Mouse (Mus musculus) midbrain, embryonic 11.5 days (tissue): ENCODE measurements around the gene Gm29797. TPM values are rescaled to one million over a fixed set of nuclear protein-coding genes. Genes with fewer than 3 reads are reported as not detected.

Experiments used
- ATAC-seq: fragments of 200-750 bp; cut with Nextera tagmentation; 2 replicates; pipeline ENCODE4 v1.8.0; 2017; ENCODE audit warnings: moderate TSS enrichment, moderate library complexity; ENCODE audit not compliant: low FRiP score
- DNase-seq: peaks from one replicate; pipeline ENCODE4 v3.0.0; 2015; ENCODE audit warnings: low spot score; ENCODE audit errors: missing footprints
- H3K27ac ChIP-seq: fragments of 300-500 bp; sonication (generic); 2 replicates; pipeline ENCODE4 v1.5.1; 2014; ENCODE audit warnings: low read depth, low read length
- H3K27me3 ChIP-seq: fragments of 300-500 bp; sonication (generic); 2 replicates; pipeline ENCODE4 v1.6.1; 2014; ENCODE audit warnings: mild to moderate bottlenecking, low read length, moderate library complexity, mixed read lengths; ENCODE audit not compliant: control insufficient read depth, insufficient read depth
- H3K36me3 ChIP-seq: fragments of 300-500 bp; sonication (generic); 2 replicates; pipeline ENCODE4 v1.6.1; 2014; ENCODE audit warnings: mild to moderate bottlenecking, low read length, moderate library complexity, mixed read lengths; ENCODE audit not compliant: control insufficient read depth, insufficient read depth
- H3K4me1 ChIP-seq: fragments of 300-500 bp; sonication (generic); 2 replicates; pipeline ENCODE4 v1.6.1; 2014; ENCODE audit warnings: low read length; ENCODE audit not compliant: control insufficient read depth, insufficient read depth
- H3K4me2 ChIP-seq: fragments of 300-500 bp; sonication (generic); 2 replicates; pipeline ENCODE4 v1.6.1; 2014; ENCODE audit warnings: mild to moderate bottlenecking, moderate library complexity
- H3K4me3 ChIP-seq: fragments of 300-500 bp; sonication (generic); 2 replicates; pipeline ENCODE4 v1.5.1; 2014; ENCODE audit warnings: low read depth, low read length
- H3K9ac ChIP-seq: fragments of 300-500 bp; sonication (generic); 2 replicates; pipeline ENCODE4 v1.6.1; 2014; ENCODE audit warnings: low read length
- H3K9me3 ChIP-seq: fragments of 300-500 bp; sonication (generic); 2 replicates; pipeline ENCODE4 v1.6.1; 2016; ENCODE audit warnings: low read length; ENCODE audit not compliant: control insufficient read depth
- WGBS: fragments of 180-500 bp; shearing (Covaris S2); extraction: QIAGEN DNeasy Blood & Tissue Kit; methylation state at CpG from one replicate; pipeline ENCODE4 v1.1.7; 2014; 5-methylcytosine and 5-hydroxymethylcytosine counted together
- polyA plus RNA-seq: library from polyadenylated mRNA; unstranded; fragments of >200 nt; fragmentation: Nextera tagmentation; extraction: Ambion mirVana; gene quantifications from 2 replicates; pipeline ENCODE4 v1.2.1, GENCODE M21; 2014

Gene Gm29797
- polyA plus RNA-seq, 1 experiment from 2014 or later = not detected

DNA sequence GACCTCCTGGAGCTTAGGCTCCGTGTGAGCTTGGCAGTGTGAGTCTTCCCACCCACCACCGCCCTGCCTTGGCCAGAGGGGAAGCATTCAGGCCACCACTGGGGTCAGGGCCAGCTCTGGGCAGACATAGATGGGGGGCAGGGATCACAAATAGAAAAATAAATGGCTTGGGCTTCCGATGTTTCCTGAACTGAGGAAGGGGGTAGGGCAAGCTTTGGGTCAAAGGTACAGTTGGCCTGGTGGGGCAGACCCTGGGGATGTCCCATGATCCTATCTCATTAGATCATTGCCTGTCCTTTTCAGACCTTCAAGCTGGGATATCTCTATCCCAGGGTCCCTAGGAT is 20.9 kb downstream of the Gm29797 start:
- Histone ChIP-seq H3K27me3 (peaks cover 12% of the 10 kb centered on the region), H3K9ac (no peak overlapping the region), H3K9me3 (no peaks in the 10 kb centered on the region), H3K4me1 (peaks cover 16% of the 10 kb centered on the region), H3K36me3 (no peaks in the 10 kb centered on the region), H3K4me3 (no peak overlapping the region), H3K4me2 (no peak overlapping the region), H3K27ac (no peak overlapping the region)
- WGBS = 62% methylated on average over 3 of the region's 3 CpGs
- DNase-seq (no peak), ATAC-seq (no peak)

DNA sequence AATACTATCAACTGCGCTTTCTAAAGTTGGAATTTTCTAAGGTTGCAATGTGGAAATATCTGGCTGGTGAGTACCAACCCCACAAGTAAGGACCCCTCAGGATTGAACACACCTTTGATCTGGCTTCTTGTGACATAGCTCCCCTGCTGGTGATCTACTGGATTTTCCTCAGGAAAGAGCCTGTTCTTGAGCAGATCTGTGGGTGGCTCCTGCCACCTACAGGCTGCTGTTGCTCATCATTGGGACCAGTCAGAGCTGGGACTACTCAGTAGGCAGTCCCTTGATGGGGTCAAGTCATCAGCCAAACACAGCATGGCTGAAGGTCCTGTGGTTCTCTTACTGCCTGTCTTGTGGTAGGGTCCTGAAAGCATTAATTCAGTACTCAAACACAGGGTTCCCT is 21.9 kb downstream of the Gm29797 start:
- H3K4me1 ChIP-seq = peaks cover 16% of the 10 kb centered on the region
- 44% methylated on average over 1 of the region's 1 CpGs for WGBS

DNA sequence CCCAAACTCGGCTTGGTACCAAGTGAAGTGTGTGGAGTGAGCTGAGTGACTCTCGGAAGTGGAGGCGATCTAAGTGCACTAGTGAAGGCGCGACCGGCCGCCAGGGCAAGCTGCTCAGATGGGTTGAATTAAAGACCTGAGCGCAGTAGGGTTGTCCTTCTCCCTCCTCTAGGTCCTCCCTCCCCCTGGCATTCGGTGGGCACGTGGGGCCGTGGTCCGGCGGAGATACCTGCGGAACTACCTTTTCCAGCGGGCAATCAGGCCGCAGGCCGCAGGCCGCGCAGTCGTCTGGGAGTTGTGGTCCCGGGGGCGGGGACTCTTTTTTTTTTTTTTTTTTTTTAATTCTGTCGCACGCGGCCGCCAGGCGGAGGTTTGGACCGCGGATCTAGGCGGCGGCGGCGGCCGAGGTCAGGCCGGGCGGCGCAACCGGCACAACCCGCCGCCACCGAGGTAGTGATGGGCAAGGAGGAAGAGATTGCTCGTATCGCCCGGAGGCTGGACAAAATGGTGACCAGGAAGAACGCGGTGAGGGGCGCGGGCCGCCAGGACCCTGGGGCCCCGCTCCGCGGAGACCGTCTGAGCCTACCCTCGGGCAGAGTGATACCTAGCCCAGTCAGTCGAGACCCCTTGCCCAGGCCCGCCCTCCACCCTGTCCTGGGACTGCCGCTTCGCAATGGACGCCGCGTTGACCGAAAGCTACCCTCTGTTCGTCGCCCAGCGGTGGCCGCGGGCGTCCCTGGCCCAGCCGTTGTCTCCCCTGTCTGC is 23.3 kb downstream of the Gm29797 start, which contains the start of gene Tcea2:
Gene Tcea2 (plus strand): TSS at position 360 of the 765 bp plus-strand sequence.
- Histone ChIP-seq H3K27ac (no peak within 1 kb of the TSS), H3K4me3 (peak within 1 kb of the TSS; percentile 59), H3K4me1 (peaks cover 16% of the 10 kb centered on the region), H3K4me2 (peak within 1 kb of the TSS; percentile 77), H3K9ac (peak within 1 kb of the TSS; percentile 84), H3K9me3 (no peaks in the 10 kb centered on the region), H3K27me3 (no peaks in the 10 kb centered on the region; the same call in 1 of the 2 replicates), H3K36me3 (no peaks in the 10 kb centered on the region)
- DNase-seq = peak; percentile 97
- WGBS = under 1% methylated on average over 64 of the region's 69 CpGs
- peak; percentile 75 for ATAC-seq

More for the DNA sequence above, 21.9 kb downstream of the Gm29797 start:
- Histone ChIP-seq H3K4me2 (no peak overlapping the region), H3K27me3 (peaks cover 2% of the 10 kb centered on the region; the same call in 1 of the 2 replicates), H3K4me3 (no peak overlapping the region), H3K36me3 (no peaks in the 10 kb centered on the region), H3K9me3 (no peaks in the 10 kb centered on the region), H3K27ac (no peak overlapping the region), H3K9ac (no peak overlapping the region)
- DNase-seq (peak; percentile 94), ATAC-seq (peak; percentile 53; the same call in 1 of the 2 replicates)

DNA sequence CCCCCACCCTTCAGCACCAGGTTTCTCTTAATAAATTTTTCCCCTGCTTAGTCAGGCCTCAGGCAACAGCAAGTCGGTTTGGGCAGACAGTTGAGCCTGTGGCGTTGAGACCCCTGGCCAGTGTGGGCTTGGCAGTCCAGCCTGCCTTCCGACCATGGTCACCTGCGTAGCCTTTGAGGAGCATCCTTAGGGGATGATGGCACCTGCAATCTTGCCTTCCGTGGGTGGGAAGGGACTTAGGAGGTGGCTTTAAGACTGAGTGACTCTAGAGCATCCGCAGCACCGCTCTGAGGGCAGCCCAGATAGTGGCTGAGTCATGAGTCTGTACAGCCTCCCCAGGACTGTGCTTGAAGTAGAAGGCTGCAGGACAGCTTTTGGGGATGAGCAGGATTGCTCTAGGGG is 23.9 kb downstream of the Gm29797 start:
- H3K27me3 ChIP-seq = no peaks in the 10 kb centered on the region; the same call in 1 of the 2 replicates
- 22% methylated on average over 7 of the region's 7 CpGs for whole genome bisulfite sequencing
- H3K9ac ChIP-seq = peak overlapping the region; percentile 84
- H3K4me3 ChIP-seq = peak overlapping the region; percentile 59
- no peak overlapping the region for H3K27ac ChIP-seq
- H3K9me3 ChIP-seq = no peaks in the 10 kb centered on the region
- peak overlapping the region; percentile 77 for H3K4me2 ChIP-seq
- H3K36me3 ChIP-seq = no peaks in the 10 kb centered on the region
- ATAC-seq = peak; percentile 19
- DNase-seq = peak; percentile 93
- peaks cover 12% of the 10 kb centered on the region for H3K4me1 ChIP-seq

DNA sequence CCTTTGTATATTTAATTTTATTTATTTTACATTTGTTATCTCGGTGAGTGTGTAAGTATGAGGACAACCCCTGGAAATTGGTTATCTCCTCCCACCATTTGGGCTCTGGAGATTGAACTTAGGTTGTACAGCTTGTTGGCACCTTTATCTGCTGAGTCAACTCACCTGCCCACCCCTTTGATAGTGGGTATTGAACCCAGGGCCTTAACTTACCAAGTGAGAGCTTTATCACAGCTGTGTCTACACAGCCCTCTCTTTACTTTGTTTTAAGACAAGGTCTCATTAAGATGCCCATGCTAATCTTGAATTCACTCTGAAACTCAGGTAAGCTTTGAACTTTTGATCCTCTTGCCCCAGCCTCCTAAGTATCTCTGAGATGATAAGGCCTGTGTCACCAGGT is 25.1 kb downstream of the Gm29797 start:
- ATAC-seq = no peak
- Histone ChIP-seq H3K36me3 (peaks cover 2% of the 10 kb centered on the region; the same call in 1 of the 2 replicates), H3K4me2 (no peak overlapping the region), H3K27me3 (no peaks in the 10 kb centered on the region; the same call in 1 of the 2 replicates), H3K4me1 (peaks cover 12% of the 10 kb centered on the region), H3K9ac (no peak overlapping the region), H3K9me3 (no peaks in the 10 kb centered on the region), H3K27ac (no peak overlapping the region), H3K4me3 (no peak overlapping the region)
- no peak for DNase-seq
- 84% methylated on average over 1 of the region's 1 CpGs for WGBS

DNA sequence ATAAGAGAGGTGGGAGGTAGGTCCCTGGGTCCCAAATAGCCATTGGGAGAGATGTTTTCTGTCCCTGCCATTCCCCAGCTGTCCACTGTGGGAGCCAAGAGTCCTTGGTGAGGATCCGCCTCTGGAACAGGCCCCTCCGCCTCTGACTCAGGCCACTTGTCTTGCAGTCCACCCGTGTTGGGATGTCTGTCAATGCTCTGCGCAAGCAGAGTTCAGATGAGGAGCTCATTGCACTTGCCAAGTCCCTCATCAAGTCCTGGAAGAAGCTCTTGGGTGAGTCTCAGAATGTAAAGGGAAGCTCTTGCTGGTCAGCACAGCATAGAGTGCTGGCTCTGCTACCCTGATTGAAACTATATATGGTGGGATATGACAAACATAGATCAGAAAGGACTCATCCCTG is 26.5 kb downstream of the Gm29797 start:
- 67% methylated on average over 4 of the region's 4 CpGs for WGBS
- Histone ChIP-seq H3K36me3 (peaks cover 2% of the 10 kb centered on the region; the same call in 1 of the 2 replicates), H3K27me3 (no peaks in the 10 kb centered on the region; the same call in 1 of the 2 replicates), H3K4me2 (no peak overlapping the region), H3K27ac (no peak overlapping the region), H3K4me3 (no peak overlapping the region), H3K9me3 (no peaks in the 10 kb centered on the region), H3K9ac (no peak overlapping the region), H3K4me1 (peaks cover 12% of the 10 kb centered on the region)
- ATAC-seq (no peak), DNase-seq (no peak)

DNA sequence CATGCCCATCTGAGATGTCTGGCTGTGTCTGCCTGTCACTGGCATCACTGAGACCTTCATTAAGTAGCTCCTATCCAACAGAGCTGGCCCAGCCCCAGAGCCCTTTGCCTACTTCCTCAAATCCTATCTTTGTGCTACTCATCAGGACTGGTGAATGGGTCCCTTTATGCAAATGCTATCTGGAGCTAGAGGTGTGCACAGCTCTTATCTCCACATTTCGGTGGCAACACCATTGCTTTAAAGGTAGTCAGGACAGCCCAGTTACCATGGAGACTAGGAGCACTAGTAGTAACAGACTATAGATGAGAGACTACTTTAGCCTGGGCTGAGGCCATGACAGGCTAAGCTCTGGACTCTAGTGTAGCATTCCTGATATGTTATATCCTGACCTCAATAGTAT is 27.9 kb downstream of the Gm29797 start:
- no peak for ATAC-seq

DNA sequence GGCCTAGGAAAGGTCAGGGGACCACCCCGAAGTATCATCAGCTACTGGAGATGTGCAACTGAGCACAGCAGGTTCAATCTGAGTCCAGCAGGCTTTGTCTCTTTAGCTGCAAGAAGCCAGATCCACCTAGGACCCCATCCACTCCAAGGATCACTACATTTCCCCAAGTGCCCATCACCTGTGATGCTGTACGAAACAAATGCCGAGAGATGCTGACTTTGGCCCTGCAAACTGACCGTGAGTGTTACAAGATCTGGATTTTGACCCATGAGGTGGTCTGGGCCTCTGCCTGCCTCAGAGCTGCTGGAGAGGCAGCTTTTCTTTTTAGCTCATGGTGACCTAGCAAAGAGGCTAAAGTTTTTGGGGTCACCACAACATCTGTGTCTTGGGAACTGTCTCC is 28.9 kb downstream of the Gm29797 start:
- H3K9me3 ChIP-seq = no peaks in the 10 kb centered on the region
- ATAC-seq (no peak), DNase-seq (peak; percentile 33)
- H3K36me3 ChIP-seq = peaks cover 2% of the 10 kb centered on the region; the same call in 1 of the 2 replicates
- H3K27me3 ChIP-seq = no peaks in the 10 kb centered on the region
- H3K4me3 ChIP-seq = no peak overlapping the region
- H3K9ac ChIP-seq = no peak overlapping the region
- no peak overlapping the region for H3K4me2 ChIP-seq
- no peak overlapping the region for H3K27ac ChIP-seq
- 91% methylated on average over 4 of the region's 4 CpGs for WGBS
- H3K4me1 ChIP-seq = peaks cover 4% of the 10 kb centered on the region

More for the DNA sequence above, 27.9 kb downstream of the Gm29797 start:
- peaks cover 2% of the 10 kb centered on the region; the same call in 1 of the 2 replicates for H3K36me3 ChIP-seq
- no peak overlapping the region for H3K9ac ChIP-seq
- peak; percentile 28 for DNase-seq
- H3K27me3 ChIP-seq = no peaks in the 10 kb centered on the region
- no peak overlapping the region for H3K4me2 ChIP-seq
- H3K4me3 ChIP-seq = no peak overlapping the region
- peaks cover 8% of the 10 kb centered on the region for H3K4me1 ChIP-seq
- H3K9me3 ChIP-seq = no peaks in the 10 kb centered on the region
- H3K27ac ChIP-seq = no peak overlapping the region
- WGBS = 87% methylated on average over 1 of the region's 1 CpGs

DNA sequence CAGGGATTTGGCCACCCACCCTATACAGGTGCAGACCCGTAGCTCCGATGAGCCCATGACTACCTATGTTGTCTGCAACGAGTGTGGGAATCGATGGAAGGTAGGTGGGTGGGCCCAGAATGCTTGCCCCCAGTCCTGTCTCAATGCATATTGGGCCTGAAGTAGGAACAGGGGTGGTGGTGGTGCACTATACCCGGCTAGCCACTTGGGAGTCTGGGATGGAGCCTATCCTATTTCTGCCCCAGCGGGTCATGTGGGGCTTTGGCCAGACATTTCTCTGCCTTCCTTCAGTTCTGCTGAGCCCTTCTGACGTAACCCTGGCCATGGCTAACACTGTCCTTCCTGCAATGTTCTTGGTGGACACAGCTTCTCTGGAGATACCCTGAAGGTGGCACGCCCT is 30.8 kb downstream of the Gm29797 start:
- Histone ChIP-seq H3K4me3 (no peak overlapping the region), H3K36me3 (peaks cover 2% of the 10 kb centered on the region; the same call in 1 of the 2 replicates), H3K27ac (no peak overlapping the region), H3K4me2 (no peak overlapping the region), H3K9me3 (no peaks in the 10 kb centered on the region), H3K27me3 (no peaks in the 10 kb centered on the region), H3K4me1 (peaks cover 1% of the 10 kb centered on the region; the same call in 1 of the 2 replicates), H3K9ac (no peak overlapping the region)
- DNase-seq (no peak), ATAC-seq (no peak)
- 95% methylated on average over 8 of the region's 8 CpGs for WGBS
